Mouse (Mus musculus) Patski (cell line): ENCODE results near the gene Lrtm2. TPM values are rescaled to one million over a fixed set of nuclear protein-coding genes. Genes with fewer than 3 reads are reported as not detected.

Experiments
- ATAC-seq: fragments of 100-300 bp; one replicate; pipeline ENCODE4 v1.8.0; 2021
- CTCF ChIA-PET: fragments of 350-600 bp; sonication (Branson Sonifier 250); formaldehyde crosslinking; loops from one replicate; lab custom pipeline; 2022; ENCODE audit warnings: inconsistent platforms; lab: Charles Lee
- POLR2A ChIA-PET: fragments of 350-600 bp; sonication (Branson Sonifier 250); formaldehyde crosslinking; loops from one replicate; lab custom pipeline; 2022; ENCODE audit warnings: antibody characterized with exemption, inconsistent platforms; lab: Charles Lee
- DNase-seq: peaks from one replicate; pipeline ENCODE4 v3.0.0-alpha.2; 2011; ENCODE audit warnings: low read depth, low spot score
- H3K27me3 ChIP-seq: fragments of 371-371 bp; one replicate; pipeline ENCODE4 v1.5.1; 2021
- CTCF ChIP-seq: fragments of 100-300 bp; IDR thresholded peaks from one replicate; pipeline ENCODE4 v1.5.1; 2021
- in situ Hi-C: fragments of 300-500 bp; cut with MboI; formaldehyde crosslinking; loops from 3 replicates; pipeline ENCODE4 v1.11.1; 2018; ENCODE audit warnings: low pct_unique_long_range_greater_than_20kb, mixed read lengths
- polyA plus RNA-seq: library from polyadenylated mRNA; unstranded; gene quantifications from one replicate; pipeline ENCODE4 v1.2.3, GENCODE M21; 2021

The Lrtm2 gene
- polyA plus RNA-seq, 1 experiment from 2014 or later = 1.1 TPM

DNA sequence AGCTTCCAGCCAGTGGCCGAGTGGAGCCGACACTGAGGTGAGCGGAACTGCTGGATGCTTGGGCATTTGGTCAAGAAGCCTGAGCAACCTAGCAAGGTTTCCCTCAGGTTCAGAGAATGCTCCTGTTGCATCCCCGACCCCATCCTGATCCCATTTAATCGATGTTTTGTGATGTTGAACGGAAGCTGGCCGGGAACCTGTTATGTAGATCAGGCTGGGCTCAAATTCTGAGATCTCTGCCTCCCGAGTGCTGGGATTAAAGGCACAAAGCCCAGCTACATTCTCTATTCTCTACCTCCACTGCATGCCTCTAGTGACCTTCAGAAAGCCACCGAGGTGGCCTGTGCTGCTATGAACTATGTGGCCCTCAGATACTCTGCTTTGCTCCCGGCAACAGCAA, 5.8 kb downstream of the Lrtm2 start:
- ATAC-seq (no peak), DNase-seq (no peak)
- H3K27me3 ChIP-seq = no peaks in the 10 kb centered on the region
- TF ChIP-seq CTCF = no peak
- CTCF ChIA-PET = interaction anchor here (2.0 kb wide), 1 partner anchor 105 kb away, joined by 6 read pairs; no protein-coding TSS in a partner anchor
- in situ Hi-C loops = no loop called here
- POLR2A ChIA-PET = no interaction called here

- TF ChIP-seq CTCF = no peak
- in situ Hi-C loops = no loop called here
- CTCF ChIA-PET = interaction anchor here (0.7 kb wide), 1 partner anchor 46 kb away, joined by 3 read pairs; no protein-coding TSS in a partner anchor
- no peaks in the 10 kb centered on the region for H3K27me3 ChIP-seq
- DNase-seq = no peak
- ATAC-seq = no peak
- POLR2A ChIA-PET = no interaction called here
Measured at GRCm38 (mm10) chr6:119321752-119322151, 8.8 kb downstream of the Lrtm2 start.

- H3K27me3 ChIP-seq = no peaks in the 10 kb centered on the region
- ATAC-seq (no peak), DNase-seq (no peak)
- CTCF ChIA-PET = interaction anchor here (1.5 kb wide), 1 partner anchor 28 kb away, joined by 3 read pairs; no protein-coding TSS in a partner anchor
- no peak for TF ChIP-seq CTCF
- in situ Hi-C loops = no loop called here
- POLR2A ChIA-PET = interaction anchor here (0.9 kb wide), 1 partner anchor 9 kb away, joined by 3 read pairs; no protein-coding TSS in a partner anchor
Measured at GRCm38 (mm10) chr6:119320481-119320880, 10.1 kb downstream of the Lrtm2 start.

DNA sequence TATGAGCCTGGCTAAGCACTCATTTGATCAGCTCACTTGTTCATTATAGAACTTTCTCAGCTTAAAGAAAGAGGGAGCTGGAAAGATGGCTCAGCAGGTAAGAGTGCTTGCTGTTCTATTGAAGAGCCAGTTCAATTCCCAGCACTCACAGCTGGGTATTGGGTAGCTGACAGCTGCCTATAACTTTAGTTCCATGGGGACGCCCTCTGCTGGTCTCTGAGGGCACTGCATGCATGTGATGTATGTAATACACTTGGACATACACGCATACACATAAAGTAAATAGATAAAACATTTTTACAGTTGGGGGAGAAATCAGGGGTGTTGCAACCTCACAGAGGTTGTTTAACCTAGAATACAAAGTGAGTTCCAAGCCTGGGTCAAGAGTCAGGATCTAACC, 11.2 kb downstream of the Lrtm2 start:
- ATAC-seq (no peak), DNase-seq (no peak)
- H3K27me3 ChIP-seq = no peaks in the 10 kb centered on the region
- CTCF ChIA-PET = interaction anchor here (0.7 to 1.5 kb wide), 3 partner anchors 16 to 29 kb away, joined by 3 read pairs; no protein-coding TSS in a partner anchor
- POLR2A ChIA-PET = no interaction called here
- TF ChIP-seq CTCF = no peak
- in situ Hi-C loops = no loop called here

- in situ Hi-C loops = no loop called here
- no peaks in the 10 kb centered on the region for H3K27me3 ChIP-seq
- no peak for TF ChIP-seq CTCF
- peak; percentile 5 for ATAC-seq
- CTCF ChIA-PET = interaction anchor here (0.9 to 1.2 kb wide), 2 partner anchors 11 to 17 kb away, joined by 3 read pairs; no protein-coding TSS in a partner anchor
- POLR2A ChIA-PET = no interaction called here
- no peak for DNase-seq
Measured at GRCm38 (mm10) chr6:119318732-119319131, 11.8 kb downstream of the Lrtm2 start.

- TF ChIP-seq CTCF = no peak
- ATAC-seq (no peak), DNase-seq (no peak)
- in situ Hi-C loops = no loop called here
- no peaks in the 10 kb centered on the region for H3K27me3 ChIP-seq
- ChIA-PET POLR2A (no interaction called here), CTCF (interaction anchor here (1.2 kb wide), 1 partner anchor 95 kb away, joined by 4 read pairs; no protein-coding TSS in a partner anchor)
Measured at GRCm38 (mm10) chr6:119314751-119315476, 15.7 kb downstream of the Lrtm2 start.

- ATAC-seq = no peak
- H3K27me3 ChIP-seq = no peaks in the 10 kb centered on the region
- no peak for TF ChIP-seq CTCF
- POLR2A ChIA-PET = no interaction called here
- in situ Hi-C loops = no loop called here
- no peak for DNase-seq
- CTCF ChIA-PET = interaction anchor here (1.2 to 1.4 kb wide), 2 partner anchors 34 to 93 kb away, joined by 3 to 4 read pairs; no protein-coding TSS in a partner anchor
Measured at GRCm38 (mm10) chr6:119313588-119314375, 16.8 kb downstream of the Lrtm2 start.

- CTCF ChIA-PET = interaction anchor here (1.4 kb wide), 1 partner anchor 35 kb away, joined by 3 read pairs; no protein-coding TSS in a partner anchor
- POLR2A ChIA-PET = no interaction called here
- H3K27me3 ChIP-seq = no peaks in the 10 kb centered on the region
- in situ Hi-C loops = no loop called here
- no peak for TF ChIP-seq CTCF
- no peak for DNase-seq
- no peak for ATAC-seq
Measured at GRCm38 (mm10) chr6:119313096-119313495, 17.5 kb downstream of the Lrtm2 start.

DNA sequence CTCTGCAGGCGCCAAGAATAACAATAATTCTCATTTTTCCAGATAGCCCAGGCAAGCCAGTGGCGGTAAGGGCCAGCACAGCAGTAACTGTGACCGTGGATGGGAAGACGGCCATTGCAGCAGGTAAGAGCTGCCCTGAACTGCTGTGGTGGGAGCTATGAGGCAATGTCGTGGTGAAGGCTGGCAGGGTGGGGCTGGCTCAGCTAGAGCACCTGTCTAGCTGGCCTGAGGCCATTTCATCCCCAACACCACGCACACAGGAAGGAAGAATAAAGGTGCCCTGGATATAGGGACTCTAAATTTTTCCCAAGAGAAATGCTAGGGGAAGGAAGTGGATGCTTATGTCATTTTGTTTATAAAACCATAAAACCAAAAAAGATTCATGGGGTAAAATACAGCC, 18.2 kb downstream of the Lrtm2 start:
- POLR2A ChIA-PET = no interaction called here
- no peak for DNase-seq
- no peak for TF ChIP-seq CTCF

DNA sequence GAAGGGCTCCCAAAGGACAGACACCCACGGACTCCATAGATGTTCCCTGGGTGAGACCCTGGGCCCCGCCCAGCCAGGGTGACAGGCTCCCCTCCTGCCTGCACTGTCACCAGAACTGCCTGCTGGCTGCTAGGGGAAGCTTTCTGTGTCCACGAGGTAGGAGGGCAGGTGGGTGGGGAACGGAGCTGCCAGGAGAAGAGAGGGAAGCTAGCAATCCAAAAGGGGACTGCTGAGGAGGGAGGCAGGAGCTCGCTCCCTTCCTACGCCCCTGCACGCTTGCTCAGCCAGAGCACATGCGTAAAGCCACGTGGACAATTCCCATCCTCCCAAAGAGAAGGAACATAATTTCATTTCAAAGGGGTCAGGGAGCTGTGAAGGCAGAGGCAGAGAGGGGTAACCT, 20.4 kb downstream of the Lrtm2 start:
- TF ChIP-seq CTCF = no peak
- H3K27me3 ChIP-seq = no peaks in the 10 kb centered on the region
- CTCF ChIA-PET = no interaction called here
- DNase-seq (no peak), ATAC-seq (no peak)
- POLR2A ChIA-PET = no interaction called here
- in situ Hi-C loops = no loop called here

More for the DNA sequence above, 18.2 kb downstream of the Lrtm2 start:
- CTCF ChIA-PET = interaction anchor here (1.4 kb wide), 1 partner anchor 36 kb away, joined by 3 read pairs; no protein-coding TSS in a partner anchor
- in situ Hi-C loops = no loop called here
- no peaks in the 10 kb centered on the region for H3K27me3 ChIP-seq
- no peak for ATAC-seq
